Comparison of ENCODE assay signal across 8 mouse cellular contexts in genomic region chr10:66919953-66920760, GRCm38 (mm10).
DNase-seq lines count a peak whose midpoint lies in the region; ATAC-seq and TF ChIP-seq lines count a peak whose summit lies in the region.

No protein-coding gene starts in this region.

- no peak for TF ChIP-seq POLR2A in MEL (IDR thresholded peaks at IDR 0.05; ENCODE audit: control insufficient read depth in 1 of 2, insufficient read depth in 1 of 2, low read depth in 1 of 2, low read length in 2 of 2, poor library complexity in 1 of 2)

- H3K27ac ChIP-seq in MEL (ENCODE audit: control insufficient read depth, low read depth, low read length): no peak overlapping the region
- peak overlapping the region; percentile 88 for H3K27ac ChIP-seq in neural tube, embryonic 15.5 days (replicated peaks)

- H3K27me3 ChIP-seq in MEL (ENCODE audit: control insufficient read depth in 1 of 2, insufficient read depth in 2 of 2, low read length in 2 of 2): no peaks in the 10 kb centered on the region
- no peaks in the 10 kb centered on the region for H3K27me3 ChIP-seq in neural tube, embryonic 15.5 days (replicated peaks)

- no peak for TF ChIP-seq CTCF in MEL (IDR thresholded peaks at IDR 0.05 in 2 of 3, conservative IDR thresholded peaks at IDR 0.05 in 1 of 3; ENCODE audit: control insufficient read depth in 1 of 3, insufficient read depth in 1 of 3, low read depth in 2 of 3, low read length in 3 of 3, poor library complexity in 1 of 3, severe bottlenecking in 1 of 3)

- peak; percentile 79 for ATAC-seq in neural tube, embryonic 15.5 days (ENCODE audit: low FRiP score)

- H3K4me1 ChIP-seq in MEL (ENCODE audit: control insufficient read depth in 1 of 2, insufficient read depth in 2 of 2, low read length in 2 of 2): peaks cover 0 to 21% of the 10 kb centered on the region in 2 experiments; a peak in 3 of 4 replicates
- H3K4me1 ChIP-seq in neural tube, embryonic 15.5 days: peaks cover 40% of the 10 kb centered on the region

- peak; percentile 58 for DNase-seq in MEL (ENCODE audit: low read depth, low spot score)
- DNase-seq in cerebellum, adult 18-20 months: peak; percentile 69 to 72
- peak; percentile 80 for DNase-seq in forelimb bud, embryonic 11.5 days (ENCODE audit: low read depth, low spot score)
- DNase-seq in heart, postnatal 36 days: peak; percentile 77 to 79
- peak; percentile 55 to 77 for DNase-seq in layer of hippocampus, adult 18-20 months (ENCODE audit: low spot score in 2 of 2)
- DNase-seq in lung, adult 18-20 months: peak; percentile 66 to 71
- DNase-seq in urinary bladder, adult 18-20 months (ENCODE audit: low spot score in 2 of 2): peak; percentile 76 to 81

- WGBS in neural tube, embryonic 15.5 days: under 1% methylated on average over 13 of the region's 14 CpGs

- peak overlapping the region; percentile 49 for H3K4me2 ChIP-seq in neural tube, embryonic 15.5 days

- H3K79me2 ChIP-seq in MEL (ENCODE audit: control insufficient read depth, insufficient read depth, low read length, poor library complexity): no peaks in the 10 kb centered on the region

- intact Hi-C loops in heart, postnatal 36 days (cut with DNase I): no loop called here

- H3K9me3 ChIP-seq in MEL (replicated peaks; ENCODE audit: insufficient read depth, low read length): no peaks in the 10 kb centered on the region
- no peaks in the 10 kb centered on the region for H3K9me3 ChIP-seq in neural tube, embryonic 15.5 days (replicated peaks)

- no peak for TF ChIP-seq RAD21 in MEL (IDR thresholded peaks at IDR 0.05; ENCODE audit: low read depth, low read length)

- H3K9ac ChIP-seq in MEL (ENCODE audit: control insufficient read depth, low read depth, low read length, poor library complexity, severe bottlenecking): no peak overlapping the region; the same call in 1 of the 2 replicates
- no peak overlapping the region; the same call in 1 of the 2 replicates for H3K9ac ChIP-seq in neural tube, embryonic 15.5 days (replicated peaks)

- H3K4me3 ChIP-seq in MEL (ENCODE audit: control insufficient read depth in 1 of 2, insufficient read depth in 1 of 2, low read depth in 2 of 2, low read length in 2 of 2): peak overlapping the region; percentile 43 to 51
- H3K4me3 ChIP-seq in neural tube, embryonic 15.5 days (replicated peaks): peak overlapping the region; percentile 24

- H3K36me3 ChIP-seq in MEL (ENCODE audit: control insufficient read depth in 1 of 2, insufficient read depth in 2 of 2, low read length in 2 of 2): peaks cover 0 to 2% of the 10 kb centered on the region in 2 experiments; a peak in 2 of 4 replicates
- no peaks in the 10 kb centered on the region for H3K36me3 ChIP-seq in neural tube, embryonic 15.5 days

- peak in 1 of 2 experiments; percentile 30; a peak in 1 of 4 replicates for TF ChIP-seq EP300 in MEL (IDR thresholded peaks at IDR 0.05; ENCODE audit: low read depth in 1 of 2, low read length in 2 of 2)

TF ChIP-seq in MEL, 35 proteins besides CTCF, POLR2A, EP300 and RAD21:
- peak; percentile 93 for TF ChIP-seq ZNF384 (IDR thresholded peaks at IDR 0.05; ENCODE audit: low read depth, low read length)
- TF ChIP-seq POLR2AphosphoS5 (IDR thresholded peaks at IDR 0.05; ENCODE audit: borderline replicate concordance, low read depth, low read length): no peak
